Mouse (Mus musculus) lung, embryonic 16.5 days (tissue): ENCODE results near the gene Lnpk. TPM values are rescaled to one million over a fixed set of nuclear protein-coding genes. Genes with fewer than 3 reads are reported as not detected.

Experiments
- ATAC-seq: fragments of 200-750 bp; cut with Nextera tagmentation; 2 replicates; pipeline ENCODE4 v1.8.0; 2017; ENCODE audit warnings: low read depth, mild to moderate bottlenecking, moderate library complexity
- H3K27ac ChIP-seq: fragments of 300-500 bp; sonication (generic); 2 replicates; pipeline ENCODE4 v1.5.1; 2014; ENCODE audit warnings: mild to moderate bottlenecking, control low read depth, low read length
- H3K27me3 ChIP-seq: fragments of 300-500 bp; sonication (generic); 2 replicates; pipeline ENCODE4 v1.6.1; 2014; ENCODE audit warnings: low read depth, low read length, mixed read lengths; ENCODE audit not compliant: control insufficient read depth, insufficient read depth
- H3K36me3 ChIP-seq: fragments of 300-500 bp; sonication (generic); 2 replicates; pipeline ENCODE4 v1.6.1; 2014; ENCODE audit warnings: low read length; ENCODE audit not compliant: control insufficient read depth, insufficient read depth
- H3K4me1 ChIP-seq: fragments of 300-500 bp; sonication (generic); replicated peaks from 2 replicates; pipeline ENCODE4 v1.6.1; 2014; ENCODE audit warnings: low read length, mixed read lengths; ENCODE audit not compliant: control insufficient read depth, insufficient read depth
- H3K4me2 ChIP-seq: fragments of 300-500 bp; sonication (generic); 2 replicates; pipeline ENCODE4 v1.6.1; 2014; ENCODE audit warnings: low read depth, low read length, control low read depth
- H3K4me3 ChIP-seq: fragments of 300-500 bp; sonication (generic); 2 replicates; pipeline ENCODE4 v1.5.1; 2014; ENCODE audit warnings: mild to moderate bottlenecking, low read length, control low read depth
- H3K9ac ChIP-seq: fragments of 300-500 bp; sonication (generic); 2 replicates; pipeline ENCODE4 v1.6.1; 2014; ENCODE audit warnings: low read length, control low read depth
- H3K9me3 ChIP-seq: fragments of 300-500 bp; sonication (generic); 2 replicates; pipeline ENCODE4 v1.6.1; 2016; ENCODE audit warnings: low read length; ENCODE audit not compliant: control insufficient read depth
- WGBS: fragments of 180-500 bp; shearing (Covaris S2); extraction: QIAGEN DNeasy Blood & Tissue Kit; methylation state at CpG from one replicate; pipeline ENCODE4 v1.1.7; 2014; 5-methylcytosine and 5-hydroxymethylcytosine counted together
- polyA plus RNA-seq: library from polyadenylated mRNA; unstranded; fragments of >200 nt; fragmentation: Nextera tagmentation; extraction: Ambion mirVana; gene quantifications from 2 replicates; pipeline ENCODE4 v1.2.1, GENCODE M21; 2015

Lnpk gene
- polyA plus RNA-seq, 1 experiment from 2014 or later = 25.2 TPM

DNA sequence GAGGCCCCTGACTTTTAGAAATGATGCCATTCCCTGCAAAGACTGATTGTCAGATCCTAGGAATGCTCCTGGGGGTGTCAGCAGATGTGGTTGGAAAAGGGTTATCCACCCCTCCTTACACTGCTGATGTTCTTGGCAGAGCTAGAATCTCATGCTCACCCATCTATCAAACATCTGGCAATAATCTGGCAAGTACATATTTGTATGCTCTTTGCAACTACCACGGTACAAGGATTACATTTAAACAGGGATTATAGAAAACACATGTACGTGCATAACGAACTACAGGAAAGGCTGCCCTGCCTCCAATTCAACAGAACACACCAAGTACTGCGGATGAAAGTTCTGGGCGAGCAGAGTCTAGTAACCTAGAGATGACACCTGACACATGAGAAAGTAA is 70.9 kb downstream of the Lnpk start:
- Histone ChIP-seq H3K27ac (no peak overlapping the region), H3K9ac (no peak overlapping the region), H3K9me3 (no peaks in the 10 kb centered on the region), H3K36me3 (no peaks in the 10 kb centered on the region), H3K4me2 (no peak overlapping the region), H3K4me1 (no peaks in the 10 kb centered on the region), H3K27me3 (no peaks in the 10 kb centered on the region), H3K4me3 (no peak overlapping the region)
- ATAC-seq = no peak
- 83% methylated on average over 5 of the region's 5 CpGs for WGBS

DNA sequence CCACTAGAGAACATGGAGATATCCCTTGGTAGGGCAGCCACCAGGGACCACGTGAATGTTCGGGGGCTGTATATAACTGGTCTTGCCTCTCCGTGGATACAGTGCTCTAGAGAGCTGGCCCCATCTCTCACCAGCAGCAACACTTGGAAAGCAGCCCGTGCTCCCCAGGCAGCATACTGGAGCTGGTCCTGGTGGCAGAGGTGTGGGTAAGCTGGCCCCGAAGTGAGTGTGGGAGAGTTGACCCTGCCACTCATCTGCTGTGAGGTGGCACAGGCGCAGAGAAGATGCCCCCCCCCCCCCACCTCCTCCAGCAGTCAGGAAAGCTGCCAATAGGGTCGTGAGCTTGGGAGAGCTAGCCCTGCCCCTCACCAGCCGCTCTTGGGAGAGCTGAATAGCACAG is 72.8 kb downstream of the Lnpk start:
- no peak for ATAC-seq

DNA sequence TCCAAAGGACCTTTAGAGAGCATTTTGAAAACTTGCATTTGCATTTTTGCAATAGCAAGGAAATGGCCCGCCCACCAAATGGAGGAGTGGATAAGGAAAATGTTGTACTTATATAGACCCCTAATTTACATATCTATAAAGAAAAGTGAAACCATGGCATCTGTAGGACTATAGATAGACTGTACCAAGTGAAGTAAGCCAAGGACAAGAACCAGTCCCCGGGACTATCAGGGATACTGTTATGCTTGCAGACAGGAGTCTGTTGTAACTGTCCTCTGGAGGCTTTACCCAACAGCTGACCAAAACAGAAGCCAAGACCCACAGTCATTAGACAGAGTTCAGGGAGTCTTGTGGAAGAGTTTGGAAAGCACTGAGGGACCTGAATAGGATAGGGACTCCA is 78.9 kb downstream of the Lnpk start:
- 93% methylated on average over 2 of the region's 2 CpGs for WGBS
- Histone ChIP-seq H3K9ac (no peak overlapping the region), H3K4me3 (no peak overlapping the region), H3K9me3 (no peaks in the 10 kb centered on the region), H3K4me1 (no peaks in the 10 kb centered on the region), H3K36me3 (no peaks in the 10 kb centered on the region), H3K27me3 (no peaks in the 10 kb centered on the region), H3K4me2 (no peak overlapping the region), H3K27ac (no peak overlapping the region)
- ATAC-seq = no peak

More for the DNA sequence above, 72.8 kb downstream of the Lnpk start:
- H3K4me1 ChIP-seq = no peaks in the 10 kb centered on the region
- H3K4me3 ChIP-seq = no peak overlapping the region
- H3K4me2 ChIP-seq = no peak overlapping the region
- H3K36me3 ChIP-seq = no peaks in the 10 kb centered on the region
- WGBS = 42% methylated on average over 8 of the region's 8 CpGs
- H3K27ac ChIP-seq = no peak overlapping the region
- no peak overlapping the region for H3K9ac ChIP-seq
- no peaks in the 10 kb centered on the region for H3K9me3 ChIP-seq
- H3K27me3 ChIP-seq = no peaks in the 10 kb centered on the region

GRCm38 (mm10) chr2:74497851-74498250 is 81.4 kb downstream of the Lnpk start:
- H3K36me3 ChIP-seq = no peaks in the 10 kb centered on the region
- WGBS = 67% methylated on average over 5 of the region's 5 CpGs
- no peaks in the 10 kb centered on the region for H3K4me1 ChIP-seq
- no peaks in the 10 kb centered on the region for H3K27me3 ChIP-seq
- H3K27ac ChIP-seq = no peak overlapping the region
- H3K4me2 ChIP-seq = no peak overlapping the region
- no peak overlapping the region for H3K4me3 ChIP-seq
- ATAC-seq = no peak
- H3K9ac ChIP-seq = no peak overlapping the region
- H3K9me3 ChIP-seq = no peaks in the 10 kb centered on the region

- WGBS = 75% methylated on average over 13 of the region's 13 CpGs
- Histone ChIP-seq H3K9me3 (no peaks in the 10 kb centered on the region), H3K4me3 (no peak overlapping the region), H3K36me3 (no peaks in the 10 kb centered on the region), H3K4me1 (no peaks in the 10 kb centered on the region), H3K9ac (no peak overlapping the region), H3K27ac (no peak overlapping the region), H3K4me2 (no peak overlapping the region), H3K27me3 (no peaks in the 10 kb centered on the region)
- ATAC-seq = no peak
Measured at GRCm38 (mm10) chr2:74491426-74491825, 87.8 kb downstream of the Lnpk start.

DNA sequence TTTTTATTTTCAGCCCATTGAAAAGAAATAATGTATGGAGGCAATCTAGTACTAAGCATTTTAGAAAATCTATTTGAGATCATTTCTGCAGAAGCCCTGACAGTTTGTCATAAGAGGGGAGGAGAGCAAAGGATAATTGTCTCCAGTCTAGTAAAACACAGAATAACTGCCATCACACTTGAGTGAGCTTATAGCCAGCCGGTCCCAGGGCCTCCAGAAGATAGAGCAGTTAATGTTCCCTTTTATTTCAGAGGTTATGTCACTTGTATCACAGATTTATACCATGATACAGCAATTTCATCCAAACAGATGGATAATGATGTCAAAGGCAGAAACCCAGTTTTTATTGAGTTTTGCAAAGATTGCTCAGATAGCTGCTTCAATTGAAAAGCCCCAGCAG is 89.0 kb downstream of the Lnpk start:
- no peaks in the 10 kb centered on the region for H3K36me3 ChIP-seq
- no peaks in the 10 kb centered on the region for H3K27me3 ChIP-seq
- no peak for ATAC-seq
- no peaks in the 10 kb centered on the region for H3K4me1 ChIP-seq
- no peak overlapping the region for H3K9ac ChIP-seq
- no peak overlapping the region for H3K27ac ChIP-seq
- WGBS = 77% methylated on average over 1 of the region's 1 CpGs
- H3K4me2 ChIP-seq = no peak overlapping the region
- H3K4me3 ChIP-seq = no peak overlapping the region
- no peaks in the 10 kb centered on the region for H3K9me3 ChIP-seq

DNA sequence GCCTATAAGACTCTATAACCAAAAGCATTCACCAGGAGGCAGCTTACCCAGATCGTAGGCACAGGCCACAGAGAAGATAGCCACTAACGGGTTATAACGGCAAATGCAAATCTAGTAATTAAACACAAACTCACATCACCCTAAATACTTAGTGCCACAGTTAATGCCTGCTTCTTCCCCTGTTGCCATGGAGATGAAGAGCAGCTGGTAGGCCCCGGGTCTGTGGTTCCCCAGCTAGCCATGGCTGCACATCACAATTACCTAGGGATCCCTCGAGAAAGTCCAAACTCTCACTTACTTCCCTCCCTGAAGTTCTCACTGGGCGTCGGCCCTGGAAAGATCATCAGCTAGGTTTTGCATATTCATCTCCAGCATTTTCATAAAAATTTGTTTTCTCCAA is 90.8 kb downstream of the Lnpk start:
- Histone ChIP-seq H3K36me3 (no peaks in the 10 kb centered on the region), H3K4me2 (no peak overlapping the region), H3K4me3 (no peak overlapping the region), H3K4me1 (no peaks in the 10 kb centered on the region), H3K9ac (no peak overlapping the region), H3K9me3 (no peaks in the 10 kb centered on the region), H3K27me3 (no peaks in the 10 kb centered on the region), H3K27ac (no peak overlapping the region)
- WGBS = 77% methylated on average over 7 of the region's 7 CpGs
- no peak for ATAC-seq

- Histone ChIP-seq H3K4me3 (no peak overlapping the region), H3K4me2 (no peak overlapping the region), H3K9ac (no peak overlapping the region), H3K9me3 (no peaks in the 10 kb centered on the region), H3K27ac (no peak overlapping the region), H3K4me1 (no peaks in the 10 kb centered on the region), H3K36me3 (no peaks in the 10 kb centered on the region), H3K27me3 (no peaks in the 10 kb centered on the region)
- ATAC-seq = no peak
- WGBS = 79% methylated on average over 10 of the region's 10 CpGs
Measured at GRCm38 (mm10) chr2:74482651-74483050, 96.6 kb downstream of the Lnpk start.

DNA sequence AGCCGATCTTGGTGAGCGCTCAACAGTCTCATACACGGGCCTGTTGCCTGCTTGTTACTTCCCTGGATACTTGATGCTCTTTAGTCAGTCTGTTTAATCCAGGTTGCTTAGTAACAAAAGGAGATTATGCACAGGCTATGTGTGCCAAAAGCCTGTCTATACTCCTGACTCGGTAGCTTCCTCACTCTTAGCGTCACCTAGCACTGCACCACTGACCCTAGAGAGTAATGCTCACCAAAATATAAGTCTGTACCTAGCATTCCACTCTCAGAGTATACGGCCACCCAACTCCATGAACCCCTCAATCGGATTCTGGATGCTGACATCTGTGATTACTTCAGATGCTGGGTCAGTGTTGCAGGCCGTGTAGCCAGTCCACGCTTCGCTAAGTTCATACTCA is 97.1 kb downstream of the Lnpk start:
- H3K4me3 ChIP-seq = no peak overlapping the region
- 81% methylated on average over 10 of the region's 10 CpGs for WGBS
- H3K27me3 ChIP-seq = no peaks in the 10 kb centered on the region
- ATAC-seq = no peak
- no peaks in the 10 kb centered on the region for H3K4me1 ChIP-seq
- H3K36me3 ChIP-seq = no peaks in the 10 kb centered on the region
- H3K9me3 ChIP-seq = no peaks in the 10 kb centered on the region
- no peak overlapping the region for H3K27ac ChIP-seq
- no peak overlapping the region for H3K4me2 ChIP-seq
- H3K9ac ChIP-seq = no peak overlapping the region
